Mouse (Mus musculus): ENCODE measurements at regions not wholly inside any gene's neighbourhood (a gene's known extent, or its start where the extent isn't known, plus 50 kb on each side); places are given as distances from the start of the nearest gene placed in this dataset.

DNA sequence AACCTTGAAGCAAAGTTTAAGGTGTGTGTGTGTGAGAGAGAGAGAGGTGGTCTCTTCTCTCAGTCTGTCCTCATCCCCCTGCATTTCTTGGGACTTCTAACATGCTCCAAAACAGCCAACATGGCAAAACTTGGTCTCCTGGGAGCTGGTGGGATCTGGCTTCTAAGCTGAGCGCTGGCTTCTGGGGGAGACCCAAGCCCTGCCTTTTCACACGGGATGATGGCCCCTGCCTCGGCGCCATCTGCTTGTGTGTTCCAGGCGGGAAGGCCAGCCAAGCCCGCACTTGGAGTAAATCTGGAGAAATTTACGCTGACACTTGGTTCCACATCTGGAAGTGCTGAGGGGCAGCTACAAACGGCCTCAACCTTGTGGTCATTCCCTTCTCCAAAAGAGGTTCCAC is 155.6 kb downstream of the Chic2 start:
- TF ChIP-seq CTCF (IDR thresholded peaks at IDR 0.05; ENCODE audit: low read depth, low read length) (no peak), POLR2A (IDR thresholded peaks at IDR 0.05; ENCODE audit: extremely low read depth, insufficient read depth, low read length) (no peak)

Data from liver, adult 2 months (tissue).